Mouse (Mus musculus) liver, postnatal 0 days (tissue): Measurements from ENCODE around the gene Ncln.

Source experiments
- CTCF ChIP-seq: sonication (generic); IDR thresholded peaks from 2 replicates; pipeline ENCODE4 v1.5.1; 2016; ENCODE audit warnings: antibody characterized with exemption, low read depth
- EP300 ChIP-seq: IDR thresholded peaks from 2 replicates; pipeline ENCODE4 v1.6.1; 2016; ENCODE audit warnings: antibody characterized with exemption, low read depth, mild to moderate bottlenecking

DNA sequence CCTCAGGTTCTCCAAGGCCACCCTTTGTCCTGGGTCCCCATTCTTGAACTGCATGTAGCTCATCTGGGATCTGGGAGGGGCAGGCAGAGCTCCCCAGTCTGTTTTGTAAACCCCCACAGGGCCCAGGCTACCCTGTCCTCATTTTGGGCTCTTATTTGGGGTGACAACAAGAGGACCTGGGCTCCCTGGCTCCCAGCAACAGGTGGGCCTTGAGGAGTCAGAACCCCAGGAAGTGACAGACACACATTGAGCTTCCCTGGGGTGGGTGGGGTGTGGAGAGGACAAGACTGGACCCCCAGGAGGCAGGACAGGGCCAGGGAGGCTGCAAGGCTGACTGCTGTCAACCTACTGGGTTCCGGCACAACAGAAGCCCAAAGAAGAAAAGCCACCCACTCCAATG is 47.4 kb upstream of the Ncln start:
- TF ChIP-seq CTCF (no peak), EP300 (no peak)
